Mouse (Mus musculus) forebrain, postnatal 0 days (tissue): Measurements from ENCODE around the gene Nomo1. TPM values are rescaled to one million over a fixed set of nuclear protein-coding genes. Genes with fewer than 3 reads are reported as not detected.
A peak's percentile ranks its signal among the peaks of the same experiment; 100 is the strongest.

Source experiments
- ATAC-seq: fragments of 200-750 bp; cut with Nextera tagmentation; 2 replicates; pipeline ENCODE4 v1.8.0; 2017; ENCODE audit warnings: mild to moderate bottlenecking, moderate library complexity
- DNase-seq: peaks from one replicate; pipeline ENCODE4 v3.0.0-alpha.2; 2015
- H3K27ac ChIP-seq: fragments of 300-500 bp; sonication (generic); 2 replicates; pipeline ENCODE4 v1.5.1; 2014; ENCODE audit warnings: low read depth, mild to moderate bottlenecking, antibody characterized with exemption, low read length, moderate library complexity, mixed read lengths
- H3K27me3 ChIP-seq: fragments of 300-500 bp; sonication (generic); 2 replicates; pipeline ENCODE4 v1.6.1; 2014; ENCODE audit warnings: mild to moderate bottlenecking, low read length, mixed read lengths; ENCODE audit not compliant: insufficient read depth
- H3K36me3 ChIP-seq: fragments of 300-500 bp; sonication (generic); 2 replicates; pipeline ENCODE4 v1.6.1; 2014; ENCODE audit warnings: mild to moderate bottlenecking, moderate library complexity; ENCODE audit not compliant: insufficient read depth
- H3K4me1 ChIP-seq: fragments of 300-500 bp; sonication (generic); 2 replicates; pipeline ENCODE4 v1.6.1; 2014; ENCODE audit warnings: antibody characterized with exemption; ENCODE audit not compliant: insufficient read depth
- H3K4me2 ChIP-seq: fragments of 300-500 bp; sonication (generic); 2 replicates; pipeline ENCODE4 v1.6.1; 2014; ENCODE audit warnings: low read depth, mild to moderate bottlenecking, moderate library complexity
- H3K4me3 ChIP-seq: fragments of 300-500 bp; sonication (generic); 2 replicates; pipeline ENCODE4 v1.5.1; 2014; ENCODE audit warnings: low read depth, low read length, mixed read lengths
- H3K9ac ChIP-seq: fragments of 300-500 bp; sonication (generic); 2 replicates; pipeline ENCODE4 v1.6.1; 2014; ENCODE audit warnings: mild to moderate bottlenecking
- H3K9me3 ChIP-seq: fragments of 300-500 bp; sonication (generic); 2 replicates; pipeline ENCODE4 v1.6.1; 2016; ENCODE audit warnings: low read length
- CTCF ChIP-seq: sonication (generic); IDR thresholded peaks from 2 replicates; pipeline ENCODE4 v1.5.1; 2016; ENCODE audit warnings: antibody characterized with exemption, control low read depth, low read depth
- WGBS: fragments of 180-500 bp; shearing (Covaris S2); extraction: QIAGEN DNeasy Blood & Tissue Kit; methylation state at CpG from one replicate; pipeline ENCODE4 v1.1.7; 2014; 5-methylcytosine and 5-hydroxymethylcytosine counted together
- polyA plus RNA-seq: library from polyadenylated mRNA; unstranded; fragments of >200 nt; fragmentation: Nextera tagmentation; extraction: Ambion mirVana; gene quantifications from 2 replicates; pipeline ENCODE4 v1.2.1, GENCODE M21; 2015
- total RNA-seq: library from RNA; depleted of rRNA; stranded (reverse); fragments of >200 nt; gene quantifications from 2 replicates; pipeline ENCODE4 v1.2.3, GENCODE M21; 2014

The Nomo1 gene
- total and polyA plus RNA-seq, 2 experiments from 2014 or later = 32.9 to 41.1 TPM

DNA sequence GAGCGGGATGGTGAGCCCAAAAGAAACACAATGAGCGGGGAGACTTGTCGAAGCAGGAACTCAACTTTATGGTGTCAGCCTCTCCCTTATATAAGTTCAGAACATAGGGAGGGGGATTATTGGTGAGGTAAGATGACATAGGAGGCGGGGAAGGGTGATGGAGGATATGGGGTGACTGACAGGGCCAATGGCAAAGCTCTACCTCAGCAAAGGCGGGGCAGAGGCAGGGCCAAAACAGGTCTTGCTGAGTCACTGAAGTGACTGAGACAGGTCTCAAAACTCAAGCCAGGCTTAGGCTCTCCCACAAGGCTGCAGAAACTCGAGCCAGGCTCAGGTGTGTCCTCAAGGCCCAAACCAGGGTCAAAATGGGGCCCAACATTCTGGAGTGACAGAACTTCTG lies 52.9 kb downstream of the Nomo1 start:
- Histone ChIP-seq H3K27me3 (no peaks in the 10 kb centered on the region), H3K4me3 (no peak overlapping the region), H3K4me1 (no peaks in the 10 kb centered on the region), H3K36me3 (peaks cover 33% of the 10 kb centered on the region), H3K27ac (no peak overlapping the region), H3K4me2 (no peak overlapping the region), H3K9me3 (no peaks in the 10 kb centered on the region), H3K9ac (no peak overlapping the region)
- 93% methylated on average over 6 of the region's 6 CpGs for WGBS
- no peak for TF ChIP-seq CTCF
- ATAC-seq (no peak), DNase-seq (no peak)

DNA sequence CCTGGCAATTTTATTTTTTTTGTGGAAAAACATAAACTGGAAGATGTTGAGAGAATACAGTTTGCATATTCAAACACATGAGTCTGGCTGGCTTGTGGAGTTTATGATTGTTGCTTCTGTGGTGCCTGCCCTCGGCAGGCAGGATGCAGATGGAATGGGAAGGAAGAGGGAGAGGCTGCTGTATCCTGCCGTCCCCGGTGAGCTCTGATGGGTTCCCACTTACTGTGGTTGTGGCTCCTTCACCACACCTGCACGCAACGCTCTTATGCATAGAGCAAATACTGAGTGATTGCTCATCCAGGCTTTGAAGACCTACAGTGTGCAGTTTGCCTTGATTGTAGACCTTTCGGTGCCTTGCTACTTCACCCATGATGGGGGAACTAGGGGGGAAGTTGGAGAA lies 54.7 kb downstream of the Nomo1 start:
- H3K4me2 ChIP-seq = no peak overlapping the region
- no peaks in the 10 kb centered on the region for H3K9me3 ChIP-seq
- H3K27me3 ChIP-seq = no peaks in the 10 kb centered on the region
- no peak for TF ChIP-seq CTCF
- no peak overlapping the region for H3K27ac ChIP-seq
- no peak for ATAC-seq
- 86% methylated on average over 6 of the region's 6 CpGs for WGBS
- DNase-seq = no peak
- no peak overlapping the region for H3K9ac ChIP-seq
- no peaks in the 10 kb centered on the region for H3K4me1 ChIP-seq
- no peak overlapping the region for H3K4me3 ChIP-seq
- H3K36me3 ChIP-seq = peaks cover 15% of the 10 kb centered on the region

- Histone ChIP-seq H3K4me2 (no peak overlapping the region), H3K9ac (no peak overlapping the region), H3K9me3 (no peaks in the 10 kb centered on the region), H3K36me3 (no peaks in the 10 kb centered on the region), H3K27ac (no peak overlapping the region), H3K4me1 (no peaks in the 10 kb centered on the region), H3K4me3 (no peak overlapping the region), H3K27me3 (no peaks in the 10 kb centered on the region)
- 19% methylated on average over 8 of the region's 8 CpGs for WGBS
- DNase-seq = no peak
- ATAC-seq = 0 out of 2 replicates have a peak, but pooled peaks have one; percentile 34
- no peak for TF ChIP-seq CTCF
Observed at GRCm38 (mm10) chr7:46092803-46093202, 59.3 kb downstream of the Nomo1 start.

GRCm38 (mm10) chr7:46096136-46096535 lies 62.6 kb downstream of the Nomo1 start:
- Histone ChIP-seq H3K4me3 (no peak overlapping the region), H3K27me3 (no peaks in the 10 kb centered on the region), H3K9ac (no peak overlapping the region), H3K9me3 (no peaks in the 10 kb centered on the region), H3K4me2 (no peak overlapping the region), H3K4me1 (no peaks in the 10 kb centered on the region), H3K27ac (no peak overlapping the region), H3K36me3 (no peaks in the 10 kb centered on the region)
- WGBS = under 1% methylated on average over 4 of the region's 4 CpGs
- ATAC-seq = peak; percentile 68
- TF ChIP-seq CTCF = peak; percentile 96
- DNase-seq = peak; percentile 91

- Histone ChIP-seq H3K4me2 (peak overlapping the region; percentile 31; the same call in 1 of the 2 replicates), H3K9me3 (no peaks in the 10 kb centered on the region), H3K27ac (no peak overlapping the region), H3K4me3 (no peak overlapping the region), H3K9ac (no peak overlapping the region), H3K4me1 (no peaks in the 10 kb centered on the region), H3K36me3 (no peaks in the 10 kb centered on the region), H3K27me3 (no peaks in the 10 kb centered on the region)
- no peak for TF ChIP-seq CTCF
- ATAC-seq (no peak), DNase-seq (no peak)
- WGBS = 54% methylated on average over 4 of the region's 4 CpGs
Observed at GRCm38 (mm10) chr7:46097319-46097783, 63.9 kb downstream of the Nomo1 start.

GRCm38 (mm10) chr7:46098221-46098918 lies 64.9 kb downstream of the Nomo1 start:
- H3K27ac ChIP-seq = no peak overlapping the region
- WGBS = 79% methylated on average over 19 of the region's 19 CpGs
- H3K9ac ChIP-seq = no peak overlapping the region
- no peak for DNase-seq
- 0 out of 2 replicates have a peak, but pooled peaks cover 6% of the 10 kb centered on the region for H3K4me1 ChIP-seq
- peak overlapping the region; percentile 31 for H3K4me2 ChIP-seq
- H3K36me3 ChIP-seq = no peaks in the 10 kb centered on the region
- H3K27me3 ChIP-seq = no peaks in the 10 kb centered on the region
- no peak overlapping the region for H3K4me3 ChIP-seq
- no peak for ATAC-seq
- TF ChIP-seq CTCF = no peak
- no peaks in the 10 kb centered on the region for H3K9me3 ChIP-seq

- DNase-seq = no peak
- Histone ChIP-seq H3K4me2 (peak overlapping the region; percentile 31; the same call in 1 of the 2 replicates), H3K36me3 (no peaks in the 10 kb centered on the region), H3K9me3 (no peaks in the 10 kb centered on the region), H3K4me3 (no peak overlapping the region), H3K4me1 (peaks cover 12% of the 10 kb centered on the region), H3K27ac (no peak overlapping the region), H3K9ac (no peak overlapping the region), H3K27me3 (no peaks in the 10 kb centered on the region)
- ATAC-seq = no peak
- TF ChIP-seq CTCF = no peak
- 92% methylated on average over 19 of the region's 19 CpGs for WGBS
Observed at GRCm38 (mm10) chr7:46098919-46099286, 65.4 kb downstream of the Nomo1 start.
